Mouse (Mus musculus) liver, embryonic 14.5 days (tissue): ENCODE measurements at regions not wholly inside any gene's neighbourhood (a gene's known extent, or its start where the extent isn't known, plus 50 kb on each side); places are given as distances from the start of the nearest gene placed in this dataset.

ENCODE experiments used
- ATAC-seq: fragments of 200-750 bp; cut with Nextera tagmentation; 2 replicates; pipeline ENCODE4 v1.8.0; 2017; ENCODE audit warnings: moderate number of reproducible peaks, mild to moderate bottlenecking, moderate library complexity; ENCODE audit not compliant: insufficient read depth
- DNase-seq, 3 experiments: peaks; one replicate each; pipeline ENCODE4 v3.0.0-alpha.2; 2012 to 2013; ENCODE audit warnings: low read depth in 3 of 3, low spot score in 3 of 3
- H3K27ac ChIP-seq: fragments of 300-500 bp; sonication (generic); 2 replicates; pipeline ENCODE4 v1.5.1; 2014; ENCODE audit warnings: moderate library complexity, mild to moderate bottlenecking, control low read depth, inconsistent platforms
- H3K27me3 ChIP-seq: fragments of 300-500 bp; sonication (generic); 2 replicates; pipeline ENCODE4 v1.6.1; 2014; ENCODE audit warnings: mild to moderate bottlenecking, low read length, moderate library complexity; ENCODE audit not compliant: control insufficient read depth, insufficient read depth
- H3K36me3 ChIP-seq: fragments of 300-500 bp; sonication (generic); replicated peaks from 2 replicates; pipeline ENCODE4 v1.6.1; 2014; ENCODE audit warnings: low read depth; ENCODE audit not compliant: control insufficient read depth, insufficient read depth
- H3K4me1 ChIP-seq, 2 experiments: fragments of 200-500 bp in 1 of 2; fragments of 300-500 bp in 1 of 2; sonication (generic) in 1 of 2; replicated peaks; 2 replicates each; pipeline ENCODE4 v1.6.1; 2012 to 2014; ENCODE audit warnings: antibody characterized with exemption in 1 of 2, inconsistent platforms in 1 of 2, low read length in 1 of 2; ENCODE audit not compliant: control insufficient read depth in 2 of 2, insufficient read depth in 2 of 2
- H3K4me2 ChIP-seq: fragments of 300-500 bp; sonication (generic); 2 replicates; pipeline ENCODE4 v1.6.1; 2014; ENCODE audit warnings: low read depth, mild to moderate bottlenecking, control low read depth, moderate library complexity
- H3K4me3 ChIP-seq, 2 experiments: fragments of 200-500 bp in 1 of 2; fragments of 300-500 bp in 1 of 2; sonication (generic) in 1 of 2; 2 replicates each; pipeline ENCODE4 v1.5.1; 2012 to 2014; ENCODE audit warnings: low read depth in 2 of 2, low read length in 2 of 2, mild to moderate bottlenecking in 2 of 2, control low read depth in 1 of 2, inconsistent platforms in 1 of 2, moderate library complexity in 1 of 2; ENCODE audit not compliant: insufficient read depth in 1 of 2
- H3K9ac ChIP-seq: fragments of 300-500 bp; sonication (generic); replicated peaks from 2 replicates; pipeline ENCODE4 v1.6.1; 2014; ENCODE audit warnings: mild to moderate bottlenecking, control low read depth, moderate library complexity
- H3K9me3 ChIP-seq: fragments of 300-500 bp; sonication (generic); 2 replicates; pipeline ENCODE4 v1.6.1; 2016; ENCODE audit warnings: low read length, mixed read lengths; ENCODE audit not compliant: control insufficient read depth
- CTCF ChIP-seq: IDR thresholded peaks from 2 replicates; pipeline ENCODE4 v1.5.1; 2016; ENCODE audit warnings: antibody characterized with exemption, low read depth, control low read depth
- EP300 ChIP-seq: IDR thresholded peaks from 2 replicates; pipeline ENCODE4 v1.6.1; 2016; ENCODE audit warnings: antibody characterized with exemption, low read depth
- WGBS: fragments of 180-500 bp; shearing (Covaris S2); extraction: QIAGEN DNeasy Blood & Tissue Kit; methylation state at CpG from one replicate; pipeline ENCODE4 v1.1.7; 2014; ENCODE audit not compliant: insufficient replicate concordance; 5-methylcytosine and 5-hydroxymethylcytosine counted together

GRCm38 (mm10) chr13:69331537-69332435 lies 201.8 kb upstream of the Nsun2 start:
- no peak for DNase-seq

DNA sequence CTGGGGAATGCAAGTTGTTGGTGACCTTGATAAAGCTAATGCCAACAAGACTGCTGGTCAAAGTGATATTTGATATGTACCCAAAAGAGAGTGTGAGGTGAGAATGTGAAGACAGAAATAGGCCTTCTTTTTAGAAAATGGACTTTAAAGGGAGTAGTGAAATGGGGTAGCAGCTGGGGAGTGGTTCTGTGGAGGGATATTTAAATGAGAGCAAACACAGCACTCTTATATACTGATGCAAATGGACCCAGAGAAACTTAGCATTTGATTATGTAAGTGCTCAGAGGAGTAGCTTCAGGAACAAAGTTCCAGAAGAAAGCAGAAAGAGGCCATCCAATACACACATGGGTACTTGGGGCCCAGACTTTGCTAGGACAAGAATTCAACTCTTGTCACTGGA lies 189.7 kb upstream of the Nsun2 start:
- no peak overlapping the region for H3K4me3 ChIP-seq
- TF ChIP-seq CTCF, result no peak
- ATAC-seq (no peak), DNase-seq (no peak)
- H3K4me1 ChIP-seq, result no peaks in the 10 kb centered on the region
- no peak overlapping the region for H3K27ac ChIP-seq
- H3K9me3 ChIP-seq, result no peaks in the 10 kb centered on the region
- H3K36me3 ChIP-seq, result no peaks in the 10 kb centered on the region
- no peaks in the 10 kb centered on the region for H3K27me3 ChIP-seq
- no peak overlapping the region for H3K9ac ChIP-seq
- H3K4me2 ChIP-seq, result no peak overlapping the region

More at GRCm38 (mm10) chr13:69331537-69332435, 201.8 kb upstream of the Nsun2 start:
- H3K9me3 ChIP-seq, result no peaks in the 10 kb centered on the region
- no peak overlapping the region for H3K4me3 ChIP-seq
- H3K27ac ChIP-seq, result no peak overlapping the region
- no peaks in the 10 kb centered on the region for H3K4me1 ChIP-seq
- no peak for ATAC-seq
- H3K27me3 ChIP-seq, result no peaks in the 10 kb centered on the region
- TF ChIP-seq EP300, result no peak
- TF ChIP-seq CTCF, result no peak
- H3K9ac ChIP-seq, result no peak overlapping the region
- 42% methylated on average over 19 of the region's 19 CpGs for WGBS
- H3K36me3 ChIP-seq, result no peaks in the 10 kb centered on the region
- no peak overlapping the region for H3K4me2 ChIP-seq

DNA sequence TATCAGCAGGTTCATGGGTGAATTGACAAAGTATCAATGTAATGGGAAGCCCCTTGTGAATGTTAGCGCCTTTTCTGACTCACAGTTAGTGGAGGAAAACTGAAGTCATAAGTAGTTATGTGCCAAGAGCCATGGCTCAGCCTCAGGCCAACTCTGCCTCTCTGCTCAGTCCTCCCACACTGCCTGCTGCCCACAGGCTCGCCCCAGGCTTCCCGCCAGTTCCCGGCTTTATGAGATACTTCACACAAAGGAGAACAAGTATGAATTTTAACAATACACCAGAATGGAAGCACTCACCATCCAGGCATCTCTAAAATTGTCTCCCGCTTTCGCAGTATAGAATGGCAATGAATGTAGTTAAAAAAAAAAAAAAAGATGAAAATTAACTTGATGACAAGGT lies 176.1 kb upstream of the Nsun2 start:
- 65% methylated on average over 6 of the region's 6 CpGs for WGBS
- Histone ChIP-seq H3K36me3 (no peaks in the 10 kb centered on the region), H3K9me3 (no peaks in the 10 kb centered on the region), H3K9ac (no peak overlapping the region), H3K27me3 (no peaks in the 10 kb centered on the region), H3K4me2 (no peak overlapping the region), H3K4me1 (no peaks in the 10 kb centered on the region), H3K27ac (no peak overlapping the region), H3K4me3 (no peak overlapping the region)
- DNase-seq (no peak), ATAC-seq (no peak)
- TF ChIP-seq CTCF (no peak), EP300 (no peak)

GRCm38 (mm10) chr13:69365880-69366490 lies 167.6 kb upstream of the Nsun2 start:
- no peak for ATAC-seq
- DNase-seq, result no peak
- WGBS, result 20% methylated on average over 1 of the region's 1 CpGs

DNA sequence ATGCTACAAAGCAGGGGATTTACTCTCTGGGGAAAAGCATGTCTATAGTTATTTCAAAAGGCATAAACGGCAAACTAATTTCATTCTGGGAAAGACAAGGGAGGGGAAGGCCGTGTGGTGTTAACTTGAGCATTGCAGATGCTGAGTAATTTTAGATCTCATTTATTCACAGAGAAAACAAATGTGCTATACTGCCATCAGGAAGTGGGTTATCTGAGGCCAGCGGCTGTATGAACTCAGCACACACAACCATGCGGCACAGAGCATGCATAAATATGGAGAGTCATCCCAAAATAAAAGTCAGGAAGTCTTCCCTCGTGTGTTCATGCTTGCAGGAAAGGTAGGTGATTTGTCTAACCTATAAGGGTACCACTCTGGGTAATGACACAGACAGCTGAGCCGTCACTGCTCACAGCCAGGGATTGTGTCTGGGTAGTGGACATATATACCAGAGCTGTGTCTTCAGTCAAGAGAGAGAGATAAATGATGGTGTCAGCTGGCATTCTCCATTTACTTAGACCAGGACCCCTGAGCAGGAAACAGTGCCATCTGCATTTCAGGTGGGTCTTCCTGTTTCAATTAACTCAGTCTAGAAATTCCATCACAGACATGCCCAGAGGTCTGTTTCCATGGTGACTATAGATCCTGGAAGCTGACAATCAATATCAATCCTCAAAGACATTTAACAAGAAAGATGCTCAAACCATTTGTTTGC lies 160.3 kb upstream of the Nsun2 start:
- no peaks in the 10 kb centered on the region for H3K27me3 ChIP-seq
- no peak for DNase-seq
- no peak overlapping the region for H3K4me3 ChIP-seq
- H3K9ac ChIP-seq, result no peak overlapping the region
- no peak overlapping the region for H3K4me2 ChIP-seq
- no peak for ATAC-seq
- 49% methylated on average over 6 of the region's 6 CpGs for WGBS
- H3K36me3 ChIP-seq, result no peaks in the 10 kb centered on the region
- H3K4me1 ChIP-seq, result no peaks in the 10 kb centered on the region
- TF ChIP-seq CTCF (no peak), EP300 (no peak)
- no peaks in the 10 kb centered on the region for H3K9me3 ChIP-seq
- no peak overlapping the region for H3K27ac ChIP-seq

More at GRCm38 (mm10) chr13:69365880-69366490, 167.6 kb upstream of the Nsun2 start:
- H3K27ac ChIP-seq, result no peak overlapping the region
- no peak overlapping the region for H3K9ac ChIP-seq
- no peak overlapping the region for H3K4me3 ChIP-seq
- no peaks in the 10 kb centered on the region for H3K36me3 ChIP-seq
- H3K4me2 ChIP-seq, result no peak overlapping the region
- no peaks in the 10 kb centered on the region for H3K9me3 ChIP-seq
- no peaks in the 10 kb centered on the region for H3K27me3 ChIP-seq
- TF ChIP-seq CTCF (no peak), EP300 (no peak)
- no peaks in the 10 kb centered on the region for H3K4me1 ChIP-seq
